Mouse (Mus musculus) kidney, postnatal 10 days (tissue): ENCODE measurements around the gene Wfdc1.

Source experiments
- DNase-seq: peaks from one replicate; pipeline ENCODE4 v3.0.0; 2021; ENCODE audit warnings: mixed read lengths

Wfdc1 gene

DNA sequence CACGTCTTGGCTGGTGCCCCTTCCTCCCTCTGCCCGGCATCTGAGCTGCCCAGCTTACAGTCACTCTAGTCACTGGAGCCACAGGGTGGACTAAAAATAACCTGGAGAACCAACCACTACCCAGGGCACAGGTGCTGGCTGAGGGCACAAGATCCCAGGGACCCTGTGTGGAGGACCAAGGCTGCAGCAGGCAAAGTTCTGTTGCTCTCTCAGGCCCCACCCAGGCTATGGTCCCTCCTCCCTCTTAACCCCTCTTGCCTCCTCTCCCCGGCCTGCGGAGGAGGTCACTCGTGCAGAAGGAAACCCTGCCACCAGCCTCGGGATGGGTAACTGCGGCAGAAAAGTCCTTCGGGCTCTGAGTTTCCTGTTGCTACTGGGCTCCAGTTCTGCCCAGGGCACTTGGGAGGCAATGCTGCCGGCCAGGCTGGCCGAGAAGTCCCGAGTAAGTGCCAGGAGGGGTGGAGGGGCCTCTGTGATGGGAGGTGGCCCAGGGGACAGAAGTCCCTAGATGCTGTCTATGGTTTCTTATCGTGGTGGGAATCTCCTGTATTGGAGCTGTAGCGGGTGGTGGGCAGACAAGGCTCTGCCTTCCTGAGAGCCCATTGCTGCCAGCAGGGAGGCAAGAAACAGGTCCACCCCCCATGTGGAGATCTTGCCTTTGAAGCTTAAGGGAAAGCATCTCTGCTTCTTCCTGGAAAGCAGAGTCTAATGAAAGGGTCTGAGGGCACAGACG, at the start of gene Wfdc1:
Wfdc1 (plus strand) TSS at position 147 of the 733 bp plus-strand sequence.
- DNase-seq, result peak; percentile 56

- no peak for DNase-seq
Observed at GRCm38 (mm10) chr8:119616811-119617210, 49.4 kb upstream of the Wfdc1 start.

DNA sequence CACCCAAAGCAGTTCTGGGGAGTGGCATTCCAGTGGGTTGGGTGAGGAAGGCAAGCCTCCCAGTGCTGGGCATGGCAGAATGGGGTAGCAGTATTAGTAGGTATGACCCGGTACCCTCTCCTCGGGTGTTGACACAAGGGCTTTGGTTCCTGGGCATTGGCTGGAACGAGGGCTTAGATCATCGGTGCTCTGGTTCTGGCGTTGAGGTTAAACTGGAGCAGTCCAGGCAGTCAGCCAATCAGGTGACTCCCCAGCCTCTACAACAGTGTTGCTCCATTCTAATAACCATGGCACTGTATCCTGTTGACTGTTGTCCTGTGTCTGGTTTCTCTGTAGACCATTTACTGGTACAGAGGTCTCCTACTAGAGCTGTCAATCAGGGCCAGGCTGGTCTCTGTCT, 48.6 kb upstream of the Wfdc1 start:
- DNase-seq, result no peak

DNA sequence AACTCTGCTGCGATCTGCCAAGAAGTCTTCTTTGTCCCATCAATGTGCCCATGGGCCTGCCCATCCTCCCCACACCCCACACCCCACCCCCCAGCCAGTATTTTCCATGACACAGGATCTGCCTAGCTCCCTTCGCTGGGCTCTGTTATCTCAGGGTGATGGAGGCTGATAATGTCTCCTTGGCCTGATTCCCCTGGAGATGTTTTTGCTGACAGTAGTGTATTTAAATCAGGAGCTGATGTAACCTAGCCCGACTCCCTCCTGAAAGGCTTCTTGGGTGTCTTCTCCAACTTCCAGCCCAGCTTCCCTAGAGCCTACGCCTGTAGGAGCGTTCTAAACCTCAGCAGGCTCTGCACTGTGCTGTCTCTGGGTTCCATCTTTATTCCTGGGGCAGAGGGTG, 47.3 kb upstream of the Wfdc1 start:
- no peak for DNase-seq

DNA sequence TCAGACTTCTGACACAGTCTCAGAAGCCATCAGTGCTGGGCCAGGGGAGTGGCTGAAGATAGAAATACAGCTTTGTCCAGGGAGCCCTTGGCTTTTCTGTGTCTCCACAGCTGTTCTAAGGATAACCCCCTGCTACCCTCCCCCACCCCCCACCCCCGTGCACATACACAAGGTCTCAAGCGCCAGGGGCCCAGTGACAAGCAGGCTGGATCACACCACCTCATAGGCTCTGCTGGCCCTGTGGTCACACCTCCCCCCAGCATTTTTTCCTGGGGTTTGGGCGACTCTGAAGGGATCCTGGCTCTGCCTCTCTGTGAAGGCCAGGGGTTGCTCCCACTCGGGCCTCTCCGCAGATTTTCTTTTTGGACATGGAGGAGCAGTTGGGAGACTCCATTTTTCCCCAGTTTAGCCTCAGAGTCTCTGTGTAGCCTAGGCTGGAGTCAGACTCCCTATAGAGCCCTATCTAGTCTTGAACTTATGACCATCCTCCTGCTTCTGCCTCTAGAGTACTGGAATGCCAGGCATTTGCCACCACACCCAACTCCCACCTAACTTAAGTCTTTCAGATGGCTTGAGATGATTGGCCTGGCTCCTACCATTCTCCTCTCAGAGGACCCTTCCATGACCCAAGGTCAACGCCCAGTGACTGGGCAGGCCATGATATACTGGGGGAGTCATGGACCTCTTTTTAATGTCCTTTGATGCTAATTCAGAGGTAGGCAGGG, 45.9 kb upstream of the Wfdc1 start:
- no peak for DNase-seq

DNA sequence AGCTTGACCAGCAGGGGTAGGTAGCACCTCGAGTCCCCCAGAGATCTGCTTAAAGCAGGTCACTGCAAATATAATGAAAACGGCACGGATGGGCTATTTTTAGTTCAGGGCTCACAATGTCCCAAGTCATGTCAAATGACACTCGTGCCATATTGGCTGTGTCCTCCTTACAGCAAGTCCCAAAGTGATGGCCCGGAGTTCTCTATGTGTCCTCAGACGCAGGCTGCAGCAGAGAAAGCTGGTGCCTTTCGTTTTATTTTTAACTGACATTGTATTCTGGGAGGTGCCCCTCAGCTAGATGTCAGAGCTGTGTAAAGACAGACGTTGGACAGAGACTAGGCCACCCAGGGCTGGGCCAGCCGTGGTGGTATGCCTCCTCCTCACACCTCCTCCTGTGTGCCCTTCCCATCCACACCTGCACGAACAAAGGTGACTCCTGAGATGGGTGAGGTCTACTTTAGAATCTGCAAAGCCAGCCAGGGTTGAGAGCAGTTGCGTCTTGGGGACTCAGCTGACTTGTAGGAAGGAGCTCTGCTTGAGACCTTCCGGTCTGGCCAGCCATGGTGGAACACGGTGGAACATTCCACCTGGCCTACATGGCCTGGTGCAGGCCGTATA, 45.2 kb upstream of the Wfdc1 start:
- no peak for DNase-seq

- no peak for DNase-seq
Observed at GRCm38 (mm10) chr8:119622555-119622954, 43.6 kb upstream of the Wfdc1 start.

- no peak for DNase-seq
Observed at GRCm38 (mm10) chr8:119623061-119623460, 43.1 kb upstream of the Wfdc1 start.

DNA sequence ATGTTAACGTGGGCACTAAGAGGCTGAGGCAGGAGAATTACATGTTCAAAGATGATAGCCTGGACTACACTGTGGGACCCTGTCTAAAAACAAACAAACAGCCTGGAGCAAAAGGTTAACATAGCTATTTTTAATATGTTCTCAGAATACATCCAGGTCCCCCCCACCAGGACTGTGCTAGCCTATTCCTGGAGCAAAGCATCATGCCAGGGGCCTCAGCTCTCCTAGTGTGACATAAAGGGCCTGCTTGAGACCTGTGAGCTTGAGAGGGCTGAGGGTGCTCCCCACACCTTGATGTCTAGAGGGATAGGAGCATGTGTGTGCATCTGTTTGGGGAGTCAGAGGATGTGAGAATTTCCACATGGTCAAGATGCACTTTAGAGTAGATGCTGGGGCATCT, 42.4 kb upstream of the Wfdc1 start:
- no peak for DNase-seq

DNA sequence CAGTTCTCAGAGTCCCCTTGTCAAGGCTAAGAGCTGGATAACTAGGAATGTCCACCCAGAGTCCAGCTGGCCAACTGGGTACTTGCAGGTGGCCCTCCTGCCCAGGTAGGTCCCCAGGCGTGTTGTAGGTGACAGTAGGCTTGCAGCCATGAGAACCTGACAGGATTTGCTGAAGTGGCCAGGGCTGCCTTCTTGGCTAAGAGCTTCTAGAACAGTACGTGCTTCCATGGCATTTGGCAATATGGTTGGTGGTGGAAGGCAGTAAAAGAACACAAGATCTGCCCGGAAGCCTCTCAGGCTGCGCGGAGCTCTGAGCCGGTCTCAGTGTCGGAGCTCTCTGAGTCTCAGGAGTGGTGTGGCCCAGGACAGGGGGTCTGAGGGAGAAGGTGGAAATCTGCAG, 41.2 kb upstream of the Wfdc1 start:
- no peak for DNase-seq

DNA sequence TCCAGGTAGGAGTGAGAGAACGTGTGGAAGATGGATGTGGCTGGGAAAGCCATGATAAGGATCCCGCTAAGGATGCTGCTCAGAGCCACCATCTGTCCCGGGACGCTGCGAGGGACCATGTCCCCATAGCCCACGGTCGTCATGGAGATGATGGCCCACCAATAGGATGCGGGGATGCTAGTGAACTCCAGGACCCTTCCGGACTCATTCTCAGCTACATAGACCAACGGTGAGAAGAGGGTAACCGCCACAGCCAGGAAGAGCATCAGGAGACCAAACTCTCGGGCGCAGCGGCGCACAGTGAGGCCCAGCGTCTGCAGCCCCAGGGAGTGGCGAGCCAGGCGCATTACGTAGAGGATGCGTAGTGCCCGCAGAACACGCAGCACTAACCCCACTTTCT, 40.4 kb upstream of the Wfdc1 start:
- DNase-seq, result no peak

GRCm38 (mm10) chr8:119627199-119627598, 39.0 kb upstream of the Wfdc1 start:
- DNase-seq, result no peak

GRCm38 (mm10) chr8:119627613-119628359, 38.4 kb upstream of the Wfdc1 start:
- DNase-seq, result no peak

DNA sequence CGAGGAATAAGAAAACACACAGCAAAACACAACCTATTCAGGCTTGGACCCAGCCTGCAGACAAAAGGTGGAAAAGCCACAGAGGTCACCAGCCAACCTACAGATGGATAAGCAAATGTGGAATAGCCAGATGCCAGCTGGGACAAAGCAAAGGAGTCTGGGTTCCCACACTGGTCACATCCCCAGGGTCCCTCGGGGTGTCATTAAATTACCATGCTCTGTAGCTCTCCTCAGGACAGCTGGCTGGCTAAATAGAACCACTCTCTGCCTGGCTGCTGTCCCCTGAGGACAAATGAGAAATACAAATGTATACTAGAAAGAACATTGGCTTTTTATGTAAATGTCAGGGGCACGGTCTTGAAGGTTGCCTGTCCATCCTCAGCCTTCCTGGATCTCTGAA, 35.3 kb upstream of the Wfdc1 start:
- no peak for DNase-seq

- DNase-seq, result no peak
Observed at GRCm38 (mm10) chr8:119632246-119632645, 33.9 kb upstream of the Wfdc1 start.

DNA sequence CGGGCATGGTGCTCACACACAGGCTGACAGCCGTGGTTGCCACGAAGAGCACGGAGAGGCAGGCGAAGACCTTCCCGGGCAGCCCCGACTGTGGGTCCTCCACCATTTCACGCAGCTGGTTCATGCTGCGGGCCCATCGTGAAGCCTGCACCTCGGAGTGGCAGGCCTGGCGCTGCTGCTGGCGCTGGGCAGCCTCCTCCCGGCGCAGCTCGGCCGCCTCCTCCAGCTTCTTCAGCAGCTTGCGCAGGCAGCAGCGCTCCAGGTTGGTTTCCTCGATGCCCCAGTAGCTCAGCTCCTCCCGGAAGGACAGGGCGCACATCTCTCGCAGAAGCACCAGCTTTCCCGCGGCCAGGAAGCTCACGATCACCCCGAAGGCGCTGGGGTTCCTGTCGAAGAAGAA, 33.3 kb upstream of the Wfdc1 start:
- DNase-seq, result no peak

- DNase-seq, result peak; percentile 45
Observed at GRCm38 (mm10) chr8:119634616-119635336, 31.4 kb upstream of the Wfdc1 start.

GRCm38 (mm10) chr8:119635378-119635777, 30.8 kb upstream of the Wfdc1 start, which contains the start of gene Kcng4:
Gene Kcng4 (minus strand): TSS chr8:119635680.
- peak; percentile 52 for DNase-seq

- DNase-seq, result no peak
Observed at GRCm38 (mm10) chr8:119635958-119636357, 30.2 kb upstream of the Wfdc1 start.

- no peak for DNase-seq
Observed at GRCm38 (mm10) chr8:119636766-119637165, 29.4 kb upstream of the Wfdc1 start.

DNA sequence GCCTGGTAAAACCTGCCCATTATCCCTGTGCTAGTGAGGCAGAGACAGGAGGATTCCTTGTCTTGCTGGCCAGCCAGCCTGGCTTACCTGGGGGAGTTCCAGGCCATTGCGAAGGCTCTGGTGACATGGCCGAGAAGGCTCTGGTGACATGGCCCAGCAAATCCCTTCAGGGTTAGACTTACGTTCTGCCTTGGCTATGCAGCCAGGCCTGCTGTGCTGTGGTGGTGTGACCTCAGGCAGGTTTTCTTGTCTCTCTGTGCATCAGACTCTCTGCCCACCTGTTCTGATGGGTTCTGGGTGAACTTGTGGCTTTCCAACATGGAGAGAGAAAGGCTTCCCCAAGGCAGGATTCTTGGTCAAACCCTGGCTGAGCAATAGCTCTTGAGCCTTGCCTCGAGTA, 28.8 kb upstream of the Wfdc1 start:
- no peak for DNase-seq

DNA sequence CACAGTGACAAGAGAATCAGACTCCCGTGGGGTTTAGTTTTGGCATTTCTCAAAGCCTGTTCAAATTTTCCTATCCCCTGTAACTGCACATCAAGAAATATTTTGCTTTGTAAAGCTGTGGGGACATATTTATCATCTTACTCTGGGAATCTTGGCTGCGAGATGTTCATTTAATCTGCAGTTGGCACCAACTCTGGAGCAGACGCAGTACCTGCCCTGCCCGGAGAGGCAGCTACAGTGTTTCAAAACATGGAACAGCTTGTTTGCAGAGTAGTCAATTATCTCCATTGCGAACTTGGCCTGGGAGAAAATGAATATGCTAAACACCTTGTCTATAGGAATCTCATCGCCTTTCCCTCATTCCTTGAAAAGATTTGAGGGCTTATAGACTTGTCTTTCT, 27.9 kb upstream of the Wfdc1 start:
- no peak for DNase-seq

DNA sequence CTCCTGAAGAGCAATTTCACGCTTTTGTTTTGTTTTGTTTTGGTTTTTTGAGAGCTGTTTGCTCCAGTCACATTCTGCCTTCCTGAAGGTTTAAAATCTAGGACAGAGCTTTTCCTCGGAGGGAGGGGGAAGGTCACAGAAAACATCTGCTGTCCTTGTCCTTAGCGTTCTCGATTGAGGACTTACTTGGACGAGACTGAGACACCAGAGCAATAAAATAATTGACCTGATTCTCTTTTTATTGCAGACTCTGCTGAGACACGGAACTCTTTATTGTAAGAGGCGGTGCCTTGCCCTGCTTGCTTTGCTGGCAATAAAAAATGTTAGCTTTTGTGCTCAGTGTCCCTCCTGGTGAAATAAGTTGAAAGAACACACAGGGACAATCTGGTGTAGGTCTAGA, 26.4 kb upstream of the Wfdc1 start:
- peak; percentile 49 for DNase-seq
